Mouse (Mus musculus) stomach, postnatal 0 days (tissue): ENCODE data around the gene Baiap2l2. TPM values are rescaled to one million over a fixed set of nuclear protein-coding genes. Genes with fewer than 3 reads are reported as not detected.
A peak's percentile ranks its signal among the peaks of the same experiment; 100 is the strongest.

Experiments
- ATAC-seq: fragments of 200-750 bp; cut with Nextera tagmentation; 2 replicates; pipeline ENCODE4 v1.8.0; 2017; ENCODE audit not compliant: low FRiP score, low TSS enrichment
- DNase-seq: peaks from one replicate; pipeline ENCODE4 v3.0.0-alpha.2; 2016; ENCODE audit warnings: low spot score
- H3K27ac ChIP-seq: fragments of 300-500 bp; sonication (generic); replicated peaks from 2 replicates; pipeline ENCODE4 v1.5.1; 2014; ENCODE audit warnings: mild to moderate bottlenecking, control low read depth
- H3K27me3 ChIP-seq: fragments of 300-500 bp; sonication (generic); 2 replicates; pipeline ENCODE4 v1.6.1; 2014; ENCODE audit warnings: low read length; ENCODE audit not compliant: control insufficient read depth, insufficient read depth
- H3K36me3 ChIP-seq: fragments of 300-500 bp; sonication (generic); 2 replicates; pipeline ENCODE4 v1.6.1; 2014; ENCODE audit warnings: low read length, mixed read lengths; ENCODE audit not compliant: control insufficient read depth, insufficient read depth
- H3K4me1 ChIP-seq: fragments of 300-500 bp; sonication (generic); replicated peaks from 2 replicates; pipeline ENCODE4 v1.6.1; 2014; ENCODE audit warnings: antibody characterized with exemption; ENCODE audit not compliant: control insufficient read depth, insufficient read depth
- H3K4me2 ChIP-seq: fragments of 300-500 bp; sonication (generic); replicated peaks from 2 replicates; pipeline ENCODE4 v1.6.1; 2014; ENCODE audit warnings: low read depth, mild to moderate bottlenecking, control low read depth, moderate library complexity
- H3K4me3 ChIP-seq: fragments of 300-500 bp; sonication (generic); 2 replicates; pipeline ENCODE4 v1.5.1; 2014; ENCODE audit warnings: low read depth, low read length, control low read depth
- H3K9ac ChIP-seq: fragments of 300-500 bp; sonication (generic); 2 replicates; pipeline ENCODE4 v1.6.1; 2014; ENCODE audit warnings: mild to moderate bottlenecking, low read length, control low read depth, mixed read lengths
- H3K9me3 ChIP-seq: fragments of 300-500 bp; sonication (generic); 2 replicates; pipeline ENCODE4 v1.6.1; 2016; ENCODE audit warnings: low read length; ENCODE audit not compliant: control insufficient read depth
- CTCF ChIP-seq: IDR thresholded peaks from 2 replicates; pipeline ENCODE4 v1.5.1; 2016; ENCODE audit warnings: antibody characterized with exemption, low read depth, mild to moderate bottlenecking, moderate library complexity
- EP300 ChIP-seq: optimal IDR thresholded peaks from 2 replicates; pipeline ENCODE3; 2016; ENCODE audit warnings: antibody characterized with exemption
- WGBS: fragments of 180-500 bp; shearing (Covaris S2); extraction: QIAGEN DNeasy Blood & Tissue Kit; methylation state at CpG from one replicate; pipeline ENCODE4 v1.1.7; 2014; 5-methylcytosine and 5-hydroxymethylcytosine counted together
- polyA plus RNA-seq: library from polyadenylated mRNA; unstranded; fragments of >200 nt; fragmentation: Nextera tagmentation; extraction: Ambion mirVana; gene quantifications from 2 replicates; pipeline ENCODE4 v1.2.1, GENCODE M21; 2015

The Baiap2l2 gene
- polyA plus RNA-seq, 1 experiment from 2014 or later = 4.9 TPM

DNA sequence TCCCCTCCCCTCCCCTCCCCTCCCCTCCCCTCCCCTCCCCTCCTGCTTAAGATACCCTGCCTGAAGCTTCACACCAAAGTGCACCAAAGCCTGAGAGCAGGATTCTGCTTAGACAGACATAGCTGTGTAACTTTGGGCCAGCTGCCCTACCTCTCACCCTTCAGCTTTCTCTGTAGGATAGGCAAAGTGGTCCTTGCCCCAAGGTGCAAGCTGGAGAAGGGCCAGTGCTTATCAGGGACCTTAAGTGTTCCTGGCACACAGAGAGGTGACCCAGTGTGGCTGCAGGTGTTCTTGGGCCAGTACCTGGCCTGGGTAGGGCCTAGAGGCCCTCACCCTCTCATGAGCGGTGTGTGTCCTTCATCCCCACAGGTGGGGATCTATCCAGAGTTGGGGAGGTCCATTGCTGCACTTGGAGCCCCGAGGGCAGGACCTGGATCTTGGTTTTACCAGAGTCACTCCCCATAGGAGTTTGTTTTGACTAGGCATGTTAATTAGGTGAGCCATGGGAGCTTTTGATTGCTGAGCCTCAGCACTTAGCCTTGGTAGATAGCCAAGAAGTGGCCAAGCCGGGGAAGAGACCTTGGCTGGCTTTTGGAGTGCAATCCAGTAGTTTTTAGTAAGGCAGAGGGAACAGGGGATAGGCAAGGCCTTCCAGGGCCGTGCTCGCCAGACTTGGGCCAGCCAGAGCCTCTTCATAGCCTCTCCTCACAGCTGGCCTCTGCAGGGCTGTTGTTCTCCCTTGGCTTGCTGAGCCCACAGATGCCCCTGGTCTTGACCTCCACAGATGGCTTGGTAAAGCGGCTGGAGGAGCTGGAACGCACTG is 41.1 kb downstream of the Baiap2l2 start:
- peaks cover 26% of the 10 kb centered on the region for H3K36me3 ChIP-seq
- H3K27me3 ChIP-seq = no peaks in the 10 kb centered on the region
- no peak overlapping the region for H3K4me3 ChIP-seq
- no peaks in the 10 kb centered on the region for H3K9me3 ChIP-seq
- no peak overlapping the region for H3K4me2 ChIP-seq
- no peak overlapping the region for H3K27ac ChIP-seq
- H3K9ac ChIP-seq = 0 out of 2 replicates have a peak overlapping the region, but pooled peaks have one; percentile 18
- 74% methylated on average over 7 of the region's 7 CpGs for WGBS
- DNase-seq (no peak), ATAC-seq (no peak)
- TF ChIP-seq CTCF = no peak
- TF ChIP-seq EP300 = no peak
- H3K4me1 ChIP-seq = no peaks in the 10 kb centered on the region

DNA sequence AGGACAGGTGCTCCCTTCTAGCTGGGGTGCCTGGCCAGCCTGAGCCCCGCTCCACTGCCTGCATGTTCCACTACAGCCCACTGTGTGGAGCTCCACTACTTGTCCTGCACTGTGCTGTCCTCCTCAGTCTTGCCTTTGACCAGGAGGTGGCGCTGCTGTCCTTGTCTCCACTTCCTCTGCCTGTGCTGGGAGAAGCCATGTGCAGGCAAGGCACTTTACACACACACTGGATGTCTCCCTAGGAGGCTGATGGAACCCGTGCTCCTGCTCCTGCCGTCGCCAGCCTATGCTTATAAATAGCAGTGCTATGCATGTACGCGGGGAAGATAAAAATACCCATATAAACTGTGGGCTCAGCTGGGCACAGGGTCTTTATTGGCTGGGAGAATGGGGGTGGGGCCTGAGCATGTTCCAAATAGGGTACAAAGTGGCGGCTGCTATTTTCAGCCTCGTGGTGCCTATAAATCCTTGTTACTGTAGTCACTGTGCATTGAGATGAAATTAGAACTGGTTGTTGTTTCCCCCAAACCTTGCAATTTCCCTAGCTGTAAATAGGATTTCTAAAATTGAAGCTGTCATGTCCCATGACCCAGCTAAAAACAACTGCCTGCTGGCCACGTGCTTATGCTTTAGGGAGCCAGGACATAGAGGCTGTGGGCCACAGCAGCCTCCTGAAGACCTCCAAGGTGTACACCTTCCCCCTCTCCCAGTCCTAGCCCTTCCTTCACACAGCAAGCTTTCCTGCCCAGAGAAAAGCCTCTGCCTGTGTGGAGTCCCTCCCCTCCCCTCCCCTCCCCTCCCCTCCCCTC is 41.9 kb downstream of the Baiap2l2 start:
- ATAC-seq (peak; percentile 95), DNase-seq (peak; percentile 97)
- TF ChIP-seq CTCF (peak; percentile 100), EP300 (no peak)
- 14% methylated on average over 10 of the region's 10 CpGs for WGBS
- Histone ChIP-seq H3K4me3 (no peak overlapping the region), H3K27ac (0 out of 2 replicates have a peak overlapping the region, but pooled peaks have one; percentile 24), H3K36me3 (peaks cover 25% of the 10 kb centered on the region), H3K4me1 (no peaks in the 10 kb centered on the region), H3K9ac (no peak overlapping the region), H3K9me3 (no peaks in the 10 kb centered on the region), H3K27me3 (no peaks in the 10 kb centered on the region), H3K4me2 (no peak overlapping the region)

DNA sequence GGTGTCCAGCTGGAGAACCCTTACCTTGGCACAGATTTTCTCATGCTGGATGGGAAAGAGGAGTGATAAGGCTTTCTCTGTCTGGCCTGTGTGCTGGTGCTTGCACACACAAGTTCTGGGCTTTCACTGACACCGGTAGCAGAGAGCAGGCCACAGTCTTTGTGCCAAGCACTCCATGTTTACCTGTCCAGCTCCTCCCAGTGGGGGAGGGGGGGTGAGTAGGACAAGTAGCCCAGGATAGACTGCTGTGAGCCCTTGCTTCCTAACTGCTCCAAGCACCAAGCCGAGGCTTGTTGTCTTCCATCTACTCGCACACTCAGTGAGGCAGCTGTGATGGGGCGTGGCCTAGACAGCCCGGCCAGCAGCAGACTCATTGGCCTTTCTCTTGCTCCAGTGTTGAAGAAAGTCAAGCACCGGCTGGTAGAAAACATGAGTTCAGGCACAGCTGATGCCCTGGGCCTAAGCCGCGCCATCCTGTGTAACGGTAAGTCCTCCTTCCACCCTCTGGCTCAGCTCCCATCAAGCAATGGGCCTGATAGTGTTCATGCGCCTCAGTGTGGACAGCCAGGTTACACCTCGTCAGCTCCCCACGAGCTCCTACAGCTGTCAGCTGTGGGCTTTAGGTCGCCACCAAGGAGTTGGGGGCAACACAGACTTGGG is 42.6 kb downstream of the Baiap2l2 start:
- no peak overlapping the region for H3K4me3 ChIP-seq
- peaks cover 20% of the 10 kb centered on the region for H3K36me3 ChIP-seq
- no peaks in the 10 kb centered on the region for H3K9me3 ChIP-seq
- 61% methylated on average over 13 of the region's 13 CpGs for WGBS
- H3K27ac ChIP-seq = 0 out of 2 replicates have a peak overlapping the region, but pooled peaks have one; percentile 24
- no peaks in the 10 kb centered on the region for H3K27me3 ChIP-seq
- TF ChIP-seq CTCF = no peak
- TF ChIP-seq EP300 = no peak
- DNase-seq = no peak
- H3K4me2 ChIP-seq = no peak overlapping the region
- H3K4me1 ChIP-seq = no peaks in the 10 kb centered on the region
- peak; percentile 20 for ATAC-seq
- H3K9ac ChIP-seq = no peak overlapping the region; the same call in 1 of the 2 replicates

DNA sequence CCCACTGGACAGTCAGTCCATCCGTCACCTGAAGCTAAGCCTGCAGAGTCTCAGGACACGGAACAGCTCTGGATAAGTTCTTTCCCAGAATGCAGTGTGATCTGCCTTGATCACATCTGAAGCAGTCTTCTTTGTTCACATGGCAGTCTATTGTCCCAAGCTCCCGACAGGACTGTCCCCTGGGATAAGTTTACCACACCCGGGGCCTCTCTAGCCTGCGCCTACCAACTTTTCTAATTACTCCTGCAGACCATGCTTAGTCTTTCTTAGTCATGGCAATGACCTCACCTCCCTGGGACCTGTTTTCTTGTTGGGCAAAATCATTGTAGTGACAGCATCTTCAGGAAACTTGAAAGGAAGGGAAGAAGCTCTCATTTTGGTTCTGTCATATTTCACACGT is 47.3 kb downstream of the Baiap2l2 start:
- H3K4me3 ChIP-seq = no peak overlapping the region
- no peaks in the 10 kb centered on the region for H3K9me3 ChIP-seq
- no peak for TF ChIP-seq EP300
- TF ChIP-seq CTCF = no peak
- H3K9ac ChIP-seq = no peak overlapping the region
- H3K4me1 ChIP-seq = no peaks in the 10 kb centered on the region
- no peak overlapping the region for H3K4me2 ChIP-seq
- no peaks in the 10 kb centered on the region for H3K27me3 ChIP-seq
- peaks cover 16% of the 10 kb centered on the region for H3K36me3 ChIP-seq
- no peak overlapping the region for H3K27ac ChIP-seq
- DNase-seq = no peak
- 0 out of 2 replicates have a peak, but pooled peaks have one; percentile 2 for ATAC-seq
- 59% methylated on average over 6 of the region's 6 CpGs for WGBS

DNA sequence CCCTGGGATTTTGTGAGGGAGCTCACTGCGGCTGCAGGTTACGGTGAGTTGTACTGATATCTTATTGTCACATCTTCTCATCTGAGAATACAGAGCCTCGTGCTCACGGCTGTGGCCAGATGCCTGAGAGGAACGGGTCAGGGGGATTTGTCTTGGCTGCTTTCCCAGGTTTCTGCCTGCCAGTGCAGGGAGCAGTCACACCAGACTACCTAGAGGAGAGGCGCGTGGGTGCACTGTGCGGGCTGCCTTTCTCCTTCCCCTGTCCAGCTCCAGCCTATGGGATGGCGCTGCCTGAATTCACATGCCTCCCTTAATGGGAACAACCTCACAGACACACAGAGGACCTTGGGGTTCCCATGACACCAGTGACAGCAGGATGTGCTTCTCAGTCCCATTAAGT is 50.1 kb downstream of the Baiap2l2 start:
- H3K4me1 ChIP-seq = no peaks in the 10 kb centered on the region
- WGBS = 60% methylated on average over 9 of the region's 9 CpGs
- no peak overlapping the region for H3K4me3 ChIP-seq
- H3K9ac ChIP-seq = no peak overlapping the region
- no peaks in the 10 kb centered on the region for H3K9me3 ChIP-seq
- TF ChIP-seq EP300 (no peak), CTCF (no peak)
- H3K27me3 ChIP-seq = no peaks in the 10 kb centered on the region
- DNase-seq = peak; percentile 46
- no peak for ATAC-seq
- H3K27ac ChIP-seq = no peak overlapping the region
- H3K4me2 ChIP-seq = no peak overlapping the region
- peaks cover 13% of the 10 kb centered on the region for H3K36me3 ChIP-seq
